Mouse (Mus musculus): ENCODE measurements around the gene Prcd.
"Not testable (repeated sequence)": the region's sequence is repeated elsewhere in the genome, so short reads cannot be mapped to it uniquely, and the experiment has no call there.

The Prcd gene

DNA sequence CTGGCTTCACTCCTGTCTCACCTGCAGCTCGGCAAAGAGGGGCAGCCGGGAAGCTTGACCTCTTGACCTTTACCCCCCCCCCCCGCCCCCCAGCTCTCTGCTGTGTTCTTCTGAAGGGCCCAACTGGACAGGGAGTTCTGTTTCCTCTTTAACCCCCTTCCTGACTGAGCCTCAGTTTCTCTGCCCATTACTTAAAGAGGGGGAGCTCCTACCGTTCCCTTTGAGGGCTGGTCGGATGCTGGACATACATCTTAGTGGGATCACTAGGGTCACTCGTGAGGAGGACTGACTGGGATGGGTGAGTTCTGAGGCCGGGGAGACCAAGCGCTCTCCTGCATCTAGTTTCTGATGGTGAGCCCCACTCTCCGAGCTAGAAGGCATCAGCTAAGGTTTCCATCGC is at the start of gene Prcd:
Prcd (plus strand) TSS at position 301 of the 400 bp plus-strand sequence.
- DNase-seq = no peak

DNA sequence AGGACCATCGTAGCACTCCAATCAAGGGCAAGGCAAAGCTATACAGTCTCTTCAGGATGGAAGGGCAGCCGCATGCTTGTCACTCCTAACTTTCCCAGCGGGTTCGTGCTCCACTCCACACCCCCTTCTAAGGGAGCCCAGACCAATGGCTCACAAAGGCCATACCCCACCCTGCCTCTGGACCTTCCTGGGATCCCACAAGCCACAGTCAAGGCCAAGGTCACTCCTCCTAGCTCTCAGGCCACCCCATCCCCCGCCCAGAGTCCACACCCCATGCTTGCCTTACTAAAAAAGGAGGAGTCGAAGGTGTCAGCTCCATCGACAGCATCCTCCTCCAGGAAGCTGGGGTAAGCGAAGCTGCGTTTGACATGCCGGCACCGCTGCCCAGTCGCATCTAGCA is 49.2 kb upstream of the Prcd start:
- DNase-seq = no peak

DNA sequence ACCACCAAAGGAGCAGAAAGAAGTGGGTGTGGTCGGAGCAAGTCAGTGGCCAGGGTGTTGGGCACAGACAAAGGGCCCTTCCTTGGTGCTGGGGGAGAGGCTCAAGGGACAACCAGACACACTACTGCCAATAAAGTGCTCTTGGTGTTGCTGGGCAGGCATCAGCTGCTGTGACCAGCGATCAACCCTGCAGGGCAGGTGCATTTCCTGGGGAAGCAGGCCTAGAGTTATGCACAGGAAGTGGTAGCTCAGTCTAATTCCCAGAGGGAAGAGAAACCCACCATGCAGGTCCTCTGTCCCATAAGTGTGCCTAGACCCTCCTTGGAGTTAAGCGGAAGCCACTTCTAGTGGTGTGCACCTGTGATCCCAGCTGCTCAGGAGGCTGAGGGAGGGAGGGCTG is 45.6 kb upstream of the Prcd start:
- no peak for DNase-seq

GRCm38 (mm10) chr11:116609965-116610630 is 43.2 kb upstream of the Prcd start:
- no peak for DNase-seq

DNA sequence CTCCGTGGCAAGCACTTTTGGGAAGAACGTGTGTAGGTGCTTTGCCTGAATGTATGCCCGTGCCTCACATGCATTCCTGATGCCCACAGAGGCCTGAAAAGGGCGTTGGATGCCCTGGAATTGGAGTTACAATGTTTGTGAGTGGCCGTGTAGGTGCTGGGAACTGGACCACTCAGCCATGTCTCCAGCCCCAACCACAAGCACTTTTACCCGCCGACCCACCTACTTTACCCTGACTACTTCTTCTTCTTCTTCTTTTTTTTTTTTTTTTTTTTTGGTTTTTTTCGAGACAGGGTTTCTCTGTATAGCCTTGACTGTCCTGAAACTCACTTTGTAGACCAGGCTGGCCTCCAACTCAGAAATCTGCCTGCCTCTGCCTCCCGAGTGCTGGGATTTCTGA is 42.2 kb upstream of the Prcd start:
- not testable (repeated sequence) for DNase-seq

GRCm38 (mm10) chr11:116611883-116612282 is 41.5 kb upstream of the Prcd start:
- no peak for DNase-seq

DNA sequence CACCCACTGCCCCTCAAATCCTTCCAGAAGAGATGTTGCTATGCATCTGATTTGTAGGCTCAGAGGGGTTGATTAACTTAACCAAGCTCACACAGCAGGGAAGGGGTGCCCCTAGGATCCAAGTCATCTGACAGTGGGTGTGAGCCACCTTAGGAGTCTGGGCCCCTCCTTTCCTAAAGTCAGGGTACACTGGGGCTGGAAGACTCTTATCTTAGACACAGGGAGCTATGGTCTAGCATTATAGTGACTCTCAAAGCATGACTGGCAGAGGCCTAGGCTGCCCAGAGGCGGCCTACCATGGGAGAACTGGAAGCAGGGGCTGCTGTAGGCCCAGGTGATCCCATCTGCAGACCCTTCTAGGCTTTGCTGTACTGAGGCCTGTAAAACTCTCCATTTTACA is 40.8 kb upstream of the Prcd start:
- no peak for DNase-seq

GRCm38 (mm10) chr11:116613234-116613633 is 40.1 kb upstream of the Prcd start:
- DNase-seq = no peak

GRCm38 (mm10) chr11:116615735-116616437 is 37.4 kb upstream of the Prcd start:
- peak; percentile 60 for DNase-seq

- no peak for DNase-seq
Measured at GRCm38 (mm10) chr11:116616438-116617118, 36.8 kb upstream of the Prcd start.

DNA sequence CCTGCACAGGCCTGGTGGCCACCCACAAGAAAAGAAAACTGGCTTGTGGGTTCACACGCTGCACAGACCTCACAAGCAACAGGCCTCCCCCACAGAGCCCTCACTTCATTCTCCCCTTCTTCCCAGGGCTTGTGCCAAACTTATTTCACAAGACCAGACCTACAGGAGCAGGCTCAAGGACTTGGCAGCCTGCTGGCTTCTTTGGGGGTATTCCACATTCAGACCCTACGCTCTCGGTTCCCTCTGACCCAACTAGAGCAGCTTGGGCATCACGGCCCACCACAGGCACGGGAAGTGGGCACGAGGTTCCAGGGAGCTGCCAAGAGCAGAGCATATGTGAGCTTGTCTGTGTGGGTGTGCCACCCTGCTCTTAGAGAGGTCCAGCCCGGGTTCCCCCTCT is 35.7 kb upstream of the Prcd start:
- DNase-seq = no peak

DNA sequence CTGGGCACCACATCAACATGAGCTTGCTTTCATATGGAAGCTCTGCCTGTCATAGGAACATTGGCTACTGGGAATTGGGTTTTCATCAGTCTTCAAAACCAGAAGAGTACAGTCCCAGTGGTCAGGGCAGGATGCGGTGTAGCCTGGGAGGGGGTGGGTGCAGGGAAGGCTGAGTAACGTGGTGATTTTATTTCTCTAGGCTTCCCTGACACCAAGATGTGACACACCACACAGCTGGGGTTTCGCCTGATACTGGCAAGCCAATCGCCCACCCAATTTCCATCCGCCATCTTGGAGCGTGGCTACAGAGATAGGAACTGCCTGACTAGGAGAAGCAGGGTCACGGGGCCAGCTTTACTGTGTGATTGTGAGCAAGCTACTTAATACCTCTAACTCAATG is 34.7 kb upstream of the Prcd start:
- no peak for DNase-seq

DNA sequence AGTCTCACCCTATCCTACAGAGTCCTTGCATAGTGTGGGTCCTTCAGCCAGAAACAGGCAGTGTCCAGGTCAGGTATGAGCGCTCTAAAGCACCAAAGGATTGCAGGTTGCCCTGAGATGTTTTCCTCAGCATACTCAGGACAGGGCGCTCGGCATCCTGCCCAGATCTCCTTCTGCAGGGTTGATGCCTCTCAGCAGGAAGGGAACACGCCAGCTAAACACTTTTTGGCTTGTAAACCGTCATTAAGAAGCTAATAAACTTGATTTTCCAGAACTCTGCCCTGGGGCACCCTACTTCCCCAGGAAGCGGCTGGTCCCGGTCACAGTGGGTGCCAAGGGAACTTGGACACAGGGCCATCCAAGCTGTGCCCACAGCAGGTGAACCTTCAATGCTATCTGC is 34.2 kb upstream of the Prcd start:
- DNase-seq = peak; percentile 81

GRCm38 (mm10) chr11:116619561-116619960 is 33.8 kb upstream of the Prcd start:
- DNase-seq = no peak

DNA sequence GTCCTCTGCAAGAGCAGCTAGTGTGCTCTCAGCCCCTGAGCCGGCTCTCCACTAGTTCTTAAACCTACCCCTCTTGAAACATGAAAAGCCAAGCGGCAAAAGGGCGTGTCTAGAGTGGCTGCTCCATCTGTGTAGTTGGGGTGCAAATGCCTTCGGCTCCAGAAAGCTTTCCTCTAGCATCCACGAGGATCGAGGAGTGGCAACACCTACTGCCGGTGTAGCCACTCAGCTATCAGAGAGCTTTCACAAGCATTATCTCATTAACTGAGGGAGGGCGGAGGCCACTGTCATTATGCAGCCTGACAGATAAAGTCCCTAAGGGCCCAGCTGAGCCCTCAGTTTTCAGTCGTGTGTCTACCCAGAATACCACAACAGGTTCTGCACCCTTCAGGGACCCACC is 33.3 kb upstream of the Prcd start:
- DNase-seq = no peak

- no peak for DNase-seq
Measured at GRCm38 (mm10) chr11:116620559-116621253, 32.6 kb upstream of the Prcd start.

DNA sequence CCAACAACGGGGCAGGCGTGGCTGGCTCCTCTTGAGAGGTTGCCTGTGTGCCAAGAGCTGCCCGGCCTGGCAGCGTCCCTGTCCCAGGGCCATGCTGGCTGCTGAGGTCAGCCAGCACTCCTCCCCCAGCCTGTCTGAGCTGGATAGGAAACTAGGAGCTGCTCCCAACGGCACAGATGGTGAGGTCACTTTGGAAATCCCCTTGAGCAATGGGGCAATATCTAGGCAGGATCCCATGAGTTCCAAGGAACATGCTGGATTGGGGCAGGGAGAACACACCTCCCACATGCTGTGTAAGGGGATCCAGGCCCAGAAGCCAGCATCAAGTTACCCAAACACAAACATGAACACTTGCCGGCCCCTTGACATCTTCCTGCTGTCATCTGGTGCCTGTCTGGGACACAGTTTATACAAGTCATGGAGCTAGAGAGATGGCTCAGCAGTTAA is 32.1 kb upstream of the Prcd start:
- peak; percentile 86 for DNase-seq

DNA sequence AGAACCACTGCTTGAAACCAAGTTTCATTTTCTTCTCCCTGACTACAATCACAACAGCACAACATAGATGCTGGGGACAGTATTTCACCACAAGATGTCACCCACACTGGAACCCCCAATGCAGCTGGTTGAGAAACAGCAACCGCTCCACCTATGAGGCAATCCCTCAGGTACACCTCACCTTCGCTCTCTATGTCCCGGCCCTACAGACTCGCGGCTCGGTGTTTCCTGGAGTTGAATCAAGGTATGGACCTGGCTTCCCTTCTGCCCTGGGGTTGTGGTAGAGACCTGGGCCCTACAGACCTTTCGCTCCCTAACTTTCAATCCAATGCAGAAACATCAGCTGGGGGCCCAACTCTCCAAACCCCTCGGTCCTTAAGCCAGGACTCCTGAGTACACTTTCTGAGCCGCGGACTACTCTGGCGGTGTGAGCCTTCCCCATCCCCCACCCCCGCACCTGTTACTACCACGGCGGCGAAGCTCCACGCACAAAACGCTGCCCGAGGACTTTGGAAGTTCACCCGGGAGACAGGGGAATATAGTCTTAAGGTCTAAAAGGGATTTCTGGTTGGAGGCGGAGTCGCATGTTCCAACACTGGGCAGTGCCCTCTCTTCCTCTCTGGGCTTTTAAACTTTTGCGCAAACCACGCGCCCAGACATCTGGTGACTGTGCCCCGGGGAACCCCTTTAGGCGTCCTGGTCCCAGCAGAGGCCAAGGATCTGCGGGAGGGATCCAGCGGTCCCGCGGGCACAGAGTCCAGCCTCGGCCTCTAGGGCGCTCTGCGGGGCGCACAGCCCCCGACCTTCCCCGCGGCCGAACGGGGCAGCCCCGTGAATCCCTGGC is 29.8 kb upstream of the Prcd start:
- DNase-seq = peak; percentile 54

GRCm38 (mm10) chr11:116624131-116624832 is 29.1 kb upstream of the Prcd start:
- DNase-seq = peak; percentile 93

- peak; percentile 52 for DNase-seq
Measured at GRCm38 (mm10) chr11:116625081-116626000, 28.0 kb upstream of the Prcd start.
